Mouse (Mus musculus): ENCODE measurements around the gene Gas2l1. TPM values are rescaled to one million over a fixed set of nuclear protein-coding genes. Genes with fewer than 3 reads are reported as not detected.
"Not testable (repeated sequence)": the region's sequence is repeated elsewhere in the genome, so short reads cannot be mapped to it uniquely, and the experiment has no call there.

Gene Gas2l1
- polyA plus RNA-seq, 1 experiment from 2014 or later: 47.3 TPM

GRCm38 (mm10) chr11:5099576-5100183 lies 34.6 kb upstream of the Gas2l1 start:
- H3K4me3 ChIP-seq (ENCODE audit: low read length): peak overlapping the region; percentile 96
- no peaks in the 10 kb centered on the region for H3K9me3 ChIP-seq (ENCODE audit: control insufficient read depth, low read length)
- peak overlapping the region; percentile 99 for H3K9ac ChIP-seq (ENCODE audit: low read depth, low read length)
- WGBS: under 1% methylated on average over 31 of the region's 31 CpGs
- peak overlapping the region; percentile 97 for H3K27ac ChIP-seq (ENCODE audit: low read depth, low read length)
- H3K36me3 ChIP-seq (ENCODE audit: control insufficient read depth, insufficient read depth, low read length): peaks cover 5% of the 10 kb centered on the region; the same call in 1 of the 2 replicates
- ATAC-seq (ENCODE audit: low FRiP score, low TSS enrichment): peak; percentile 72
- no peaks in the 10 kb centered on the region for H3K27me3 ChIP-seq (ENCODE audit: control insufficient read depth, insufficient read depth, low read length)
- H3K4me1 ChIP-seq (ENCODE audit: control insufficient read depth, insufficient read depth, low read length): peaks cover 20% of the 10 kb centered on the region
- H3K4me2 ChIP-seq (replicated peaks; ENCODE audit: low read depth, low read length): peak overlapping the region; percentile 76

GRCm38 (mm10) chr11:5098736-5099542 lies 33.8 kb upstream of the Gas2l1 start, which contains the start of the genes Rhbdd3 and Ewsr1:
Gene Rhbdd3 (plus strand): TSS chr11:5098926.
Gene Ewsr1 (minus strand): TSS chr11:5099266.
- peak; percentile 92 for ATAC-seq (ENCODE audit: low FRiP score, low TSS enrichment)
- Histone ChIP-seq H3K4me2 (replicated peaks; ENCODE audit: low read depth, low read length) (peak within 1 kb of the TSS; percentile 92), H3K4me3 (ENCODE audit: low read length) (peak within 1 kb of the TSS; percentile 96), H3K27me3 (ENCODE audit: control insufficient read depth, insufficient read depth, low read length) (no peaks in the 10 kb centered on the region), H3K4me1 (ENCODE audit: control insufficient read depth, insufficient read depth, low read length) (peaks cover 21% of the 10 kb centered on the region), H3K36me3 (ENCODE audit: control insufficient read depth, insufficient read depth, low read length) (peaks cover 5% of the 10 kb centered on the region; the same call in 1 of the 2 replicates), H3K9me3 (ENCODE audit: control insufficient read depth, low read length) (no peaks in the 10 kb centered on the region), H3K27ac (ENCODE audit: low read depth, low read length) (peak within 1 kb of the TSS; percentile 97), H3K9ac (ENCODE audit: low read depth, low read length) (peak within 1 kb of the TSS; percentile 99)
- under 1% methylated on average over 75 of the region's 92 CpGs for WGBS

DNA sequence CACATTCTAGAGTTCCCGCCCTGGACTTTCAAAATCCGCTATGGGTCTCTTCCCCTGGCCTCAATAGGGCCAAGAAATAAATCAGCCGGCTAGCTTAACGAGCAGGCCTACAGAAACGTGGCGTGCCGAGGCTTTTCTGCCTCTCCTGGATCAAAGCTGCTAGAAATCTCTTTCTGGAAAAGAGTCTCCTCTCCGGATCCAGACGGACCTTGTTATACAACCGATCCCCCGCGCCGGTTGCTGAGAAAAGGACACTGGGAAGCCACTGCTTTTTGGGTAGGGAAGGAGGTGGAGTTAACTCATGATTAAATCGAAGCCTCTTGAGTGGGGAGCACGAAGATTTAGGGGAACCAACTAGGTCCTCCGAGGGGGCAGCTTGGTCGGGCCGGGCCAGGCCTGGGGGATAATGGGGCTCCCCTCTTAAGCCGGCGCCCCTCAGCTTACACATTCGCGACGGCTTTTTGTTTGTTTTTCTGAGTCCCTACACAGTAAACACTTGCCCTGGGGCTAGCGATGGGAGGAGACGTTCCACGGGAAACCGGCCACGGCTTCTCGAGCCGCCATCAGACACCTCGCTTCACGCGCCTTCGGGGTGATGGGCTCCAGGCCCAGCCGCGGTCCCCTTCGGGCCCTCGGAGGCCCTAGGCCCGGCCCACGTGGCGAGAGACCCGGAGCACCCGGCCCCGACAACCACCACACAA lies 33.1 kb upstream of the Gas2l1 start:
- H3K4me2 ChIP-seq (replicated peaks; ENCODE audit: low read depth, low read length): peak overlapping the region; percentile 92
- H3K27ac ChIP-seq (ENCODE audit: low read depth, low read length): peak overlapping the region; percentile 97
- 1% methylated on average over 44 of the region's 44 CpGs for WGBS
- H3K27me3 ChIP-seq (ENCODE audit: control insufficient read depth, insufficient read depth, low read length): no peaks in the 10 kb centered on the region
- peak overlapping the region; percentile 96 for H3K4me3 ChIP-seq (ENCODE audit: low read length)
- peak overlapping the region; percentile 99 for H3K9ac ChIP-seq (ENCODE audit: low read depth, low read length)
- ATAC-seq (ENCODE audit: low FRiP score, low TSS enrichment): peak; percentile 17; the same call in 1 of the 2 replicates
- H3K4me1 ChIP-seq (ENCODE audit: control insufficient read depth, insufficient read depth, low read length): peaks cover 25% of the 10 kb centered on the region
- H3K36me3 ChIP-seq (ENCODE audit: control insufficient read depth, insufficient read depth, low read length): peaks cover 6% of the 10 kb centered on the region
- no peaks in the 10 kb centered on the region for H3K9me3 ChIP-seq (ENCODE audit: control insufficient read depth, low read length)

GRCm38 (mm10) chr11:5096480-5097020 lies 31.4 kb upstream of the Gas2l1 start:
- 68% methylated on average over 8 of the region's 8 CpGs for WGBS
- Histone ChIP-seq H3K9me3 (ENCODE audit: control insufficient read depth, low read length) (no peaks in the 10 kb centered on the region), H3K4me2 (replicated peaks; ENCODE audit: low read depth, low read length) (peak overlapping the region; percentile 92), H3K27me3 (ENCODE audit: control insufficient read depth, insufficient read depth, low read length) (no peaks in the 10 kb centered on the region), H3K9ac (ENCODE audit: low read depth, low read length) (no peak overlapping the region), H3K36me3 (ENCODE audit: control insufficient read depth, insufficient read depth, low read length) (peaks cover 19% of the 10 kb centered on the region), H3K27ac (ENCODE audit: low read depth, low read length) (no peak overlapping the region), H3K4me1 (ENCODE audit: control insufficient read depth, insufficient read depth, low read length) (peaks cover 30% of the 10 kb centered on the region), H3K4me3 (ENCODE audit: low read length) (peak overlapping the region; percentile 96)
- no peak for ATAC-seq (ENCODE audit: low FRiP score, low TSS enrichment)

- ATAC-seq (ENCODE audit: low FRiP score, low TSS enrichment): no peak
- WGBS: 78% methylated on average over 5 of the region's 5 CpGs
- Histone ChIP-seq H3K4me3 (ENCODE audit: low read length) (no peak overlapping the region), H3K9me3 (ENCODE audit: control insufficient read depth, low read length) (no peaks in the 10 kb centered on the region), H3K36me3 (ENCODE audit: control insufficient read depth, insufficient read depth, low read length) (peaks cover 25% of the 10 kb centered on the region), H3K27ac (ENCODE audit: low read depth, low read length) (no peak overlapping the region), H3K27me3 (ENCODE audit: control insufficient read depth, insufficient read depth, low read length) (no peaks in the 10 kb centered on the region), H3K4me2 (replicated peaks; ENCODE audit: low read depth, low read length) (no peak overlapping the region), H3K9ac (ENCODE audit: low read depth, low read length) (no peak overlapping the region), H3K4me1 (ENCODE audit: control insufficient read depth, insufficient read depth, low read length) (peaks cover 24% of the 10 kb centered on the region)
Measured at GRCm38 (mm10) chr11:5095877-5096276, 30.8 kb upstream of the Gas2l1 start.

- H3K27me3 ChIP-seq (ENCODE audit: control insufficient read depth, insufficient read depth, low read length): no peaks in the 10 kb centered on the region
- WGBS: 61% methylated on average over 2 of the region's 2 CpGs
- no peak overlapping the region for H3K4me2 ChIP-seq (replicated peaks; ENCODE audit: low read depth, low read length)
- no peak for ATAC-seq (ENCODE audit: low FRiP score, low TSS enrichment)
- no peak overlapping the region for H3K9ac ChIP-seq (ENCODE audit: low read depth, low read length)
- peaks cover 15% of the 10 kb centered on the region for H3K4me1 ChIP-seq (ENCODE audit: control insufficient read depth, insufficient read depth, low read length)
- no peaks in the 10 kb centered on the region for H3K9me3 ChIP-seq (ENCODE audit: control insufficient read depth, low read length)
- no peak overlapping the region for H3K4me3 ChIP-seq (ENCODE audit: low read length)
- H3K27ac ChIP-seq (ENCODE audit: low read depth, low read length): no peak overlapping the region
- H3K36me3 ChIP-seq (ENCODE audit: control insufficient read depth, insufficient read depth, low read length): peaks cover 64% of the 10 kb centered on the region
Measured at GRCm38 (mm10) chr11:5091706-5092105, 26.6 kb upstream of the Gas2l1 start.

DNA sequence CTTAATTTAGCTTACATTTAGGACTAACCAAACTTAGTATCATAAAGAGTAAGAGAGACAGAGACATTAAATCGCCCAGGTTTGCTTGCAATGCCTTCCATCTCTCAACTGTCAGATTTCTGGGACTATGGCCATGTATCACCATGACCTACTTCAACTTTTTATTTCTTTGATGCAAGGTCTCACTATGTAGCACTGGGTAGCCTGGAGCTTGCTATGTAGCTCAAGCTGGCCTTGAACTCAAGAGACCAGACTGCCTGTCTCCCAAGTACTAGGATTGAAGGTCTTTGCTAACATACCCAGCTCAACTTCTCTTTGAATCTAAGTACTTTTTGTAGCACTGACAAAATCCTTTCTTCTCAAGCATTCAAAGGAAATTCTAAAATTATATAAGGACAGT lies 24.0 kb upstream of the Gas2l1 start:
- Histone ChIP-seq H3K36me3 (ENCODE audit: control insufficient read depth, insufficient read depth, low read length) (peaks cover 90% of the 10 kb centered on the region), H3K4me2 (replicated peaks; ENCODE audit: low read depth, low read length) (no peak overlapping the region), H3K4me1 (ENCODE audit: control insufficient read depth, insufficient read depth, low read length) (0 out of 2 replicates have a peak, but pooled peaks cover 10% of the 10 kb centered on the region), H3K9ac (ENCODE audit: low read depth, low read length) (no peak overlapping the region), H3K4me3 (ENCODE audit: low read length) (no peak overlapping the region), H3K27ac (ENCODE audit: low read depth, low read length) (no peak overlapping the region), H3K27me3 (ENCODE audit: control insufficient read depth, insufficient read depth, low read length) (no peaks in the 10 kb centered on the region), H3K9me3 (ENCODE audit: control insufficient read depth, low read length) (no peaks in the 10 kb centered on the region)
- 94% methylated on average over 1 of the region's 1 CpGs for WGBS
- ATAC-seq (ENCODE audit: low FRiP score, low TSS enrichment): no peak

GRCm38 (mm10) chr11:5076843-5077242 lies 11.7 kb upstream of the Gas2l1 start:
- H3K4me2 ChIP-seq (replicated peaks; ENCODE audit: low read depth, low read length); ATAC-seq (ENCODE audit: low FRiP score, low TSS enrichment): not testable (repeated sequence)

More at GRCm38 (mm10) chr11:5076843-5077242, 11.7 kb upstream of the Gas2l1 start:
- H3K4me3 ChIP-seq (ENCODE audit: low read length); H3K9me3 ChIP-seq (ENCODE audit: control insufficient read depth, low read length); H3K4me1 ChIP-seq (ENCODE audit: control insufficient read depth, insufficient read depth, low read length); H3K9ac ChIP-seq (ENCODE audit: low read depth, low read length); H3K27me3 ChIP-seq (ENCODE audit: control insufficient read depth, insufficient read depth, low read length); H3K27ac ChIP-seq (ENCODE audit: low read depth, low read length): not testable (repeated sequence)
- H3K36me3 ChIP-seq (ENCODE audit: control insufficient read depth, insufficient read depth, low read length): peaks cover 85% of the 10 kb centered on the region
- 81% methylated on average over 3 of the region's 5 CpGs for WGBS

All from kidney, embryonic 14.5 days (tissue).